Mouse (Mus musculus) embryo, embryonic 10.5 days (tissue): ENCODE data around the gene Lars2.
"Not testable (repeated sequence)": the region's sequence is repeated elsewhere in the genome, so short reads cannot be mapped to it uniquely, and the experiment has no call there.

Experiments
- DNase-seq: peaks from one replicate; pipeline ENCODE4 v3.0.0-alpha.2; 2015; ENCODE audit warnings: low spot score

The Lars2 gene

DNA sequence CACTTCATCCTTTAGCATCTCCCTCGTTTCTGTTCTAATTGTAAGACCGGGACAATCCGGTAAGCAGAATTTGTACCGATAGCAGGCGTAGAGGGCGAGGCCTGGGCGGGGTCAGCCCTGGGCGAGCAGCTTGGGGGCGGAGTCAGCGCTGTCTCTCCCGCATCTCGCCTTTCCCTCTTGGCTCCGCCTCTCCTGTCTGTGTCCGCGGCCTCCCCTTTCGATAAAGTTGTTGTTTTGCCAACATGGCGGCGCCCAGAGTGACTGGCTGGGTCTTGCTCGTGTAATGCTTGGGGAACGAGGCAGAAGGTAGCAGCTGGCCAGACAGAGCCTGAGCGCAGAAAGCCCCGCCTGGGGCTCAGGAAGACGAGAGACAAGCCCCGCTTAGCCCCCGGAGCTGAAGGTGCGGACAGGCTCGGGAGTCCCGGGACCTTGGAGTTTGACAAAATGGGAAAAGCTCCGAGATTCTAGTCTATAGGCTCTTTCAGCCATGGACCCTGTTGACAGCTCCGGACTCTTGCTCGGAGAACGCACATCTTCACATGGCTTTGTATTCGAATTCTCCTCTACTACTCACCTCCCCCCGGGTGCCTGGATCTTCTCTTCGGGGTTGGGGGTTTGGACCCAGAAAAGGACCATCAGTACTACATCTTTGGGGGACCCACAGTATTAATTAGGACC lies at the start of gene Lars2:
Lars2 (plus strand) TSS at position 220 of the 678 bp plus-strand sequence.
- DNase-seq = peak; percentile 97

DNA sequence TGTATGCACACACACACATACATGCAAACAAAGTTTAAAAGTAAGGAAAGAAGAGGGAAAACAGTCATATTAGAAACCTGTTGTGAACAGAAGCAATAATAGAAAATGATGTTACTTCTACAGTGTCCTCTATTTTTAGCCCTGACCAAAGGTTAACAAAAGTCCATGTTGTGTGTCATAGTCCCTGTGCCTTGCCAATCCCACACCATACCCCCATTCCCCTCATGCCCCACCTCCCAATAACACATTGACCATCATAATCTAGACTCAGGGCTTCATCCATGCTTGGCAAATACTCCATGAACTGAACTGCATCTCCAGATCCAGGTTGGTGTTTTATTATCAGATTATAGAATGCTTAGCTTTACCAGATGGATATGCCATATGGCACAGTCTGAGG lies 40.6 kb upstream of the Lars2 start:
- no peak for DNase-seq

DNA sequence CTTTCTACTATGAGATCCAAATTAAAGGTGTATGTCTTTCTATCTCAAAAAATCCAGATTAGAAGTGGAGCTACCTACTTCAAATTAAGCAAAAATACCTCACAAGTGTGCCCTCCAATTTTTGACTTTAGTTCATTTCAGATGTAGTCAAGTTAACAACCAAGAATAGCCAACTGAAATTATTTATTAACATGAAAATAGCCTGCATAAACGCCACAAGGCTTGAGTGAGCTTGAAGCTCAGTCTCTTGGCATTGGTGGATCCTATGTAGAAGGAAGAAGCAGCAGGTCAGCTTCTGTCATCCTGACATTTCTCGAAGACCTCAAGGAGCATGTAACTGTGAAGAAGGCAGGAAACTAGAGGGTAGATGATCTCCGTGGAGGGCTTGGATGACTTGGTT lies 38.4 kb upstream of the Lars2 start:
- no peak for DNase-seq

DNA sequence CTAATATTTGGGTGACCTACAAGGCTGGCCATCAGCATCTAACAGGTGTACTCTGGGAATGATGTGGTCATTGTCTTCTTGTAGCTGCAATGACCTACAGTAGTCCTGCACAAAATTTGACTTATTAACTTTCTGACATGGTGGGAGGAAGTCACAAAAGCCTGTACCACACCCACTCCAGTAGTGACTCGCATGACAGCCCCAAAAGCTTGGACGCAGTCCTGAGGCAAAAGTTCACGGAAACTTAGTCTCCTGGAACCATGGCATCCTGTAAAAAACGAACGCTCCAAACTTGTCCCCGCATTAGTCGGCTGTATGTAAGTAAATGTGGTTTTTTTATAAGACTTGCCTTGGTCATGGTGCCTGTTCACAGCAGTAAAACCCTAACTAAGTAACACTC lies 36.9 kb upstream of the Lars2 start:
- no peak for DNase-seq

DNA sequence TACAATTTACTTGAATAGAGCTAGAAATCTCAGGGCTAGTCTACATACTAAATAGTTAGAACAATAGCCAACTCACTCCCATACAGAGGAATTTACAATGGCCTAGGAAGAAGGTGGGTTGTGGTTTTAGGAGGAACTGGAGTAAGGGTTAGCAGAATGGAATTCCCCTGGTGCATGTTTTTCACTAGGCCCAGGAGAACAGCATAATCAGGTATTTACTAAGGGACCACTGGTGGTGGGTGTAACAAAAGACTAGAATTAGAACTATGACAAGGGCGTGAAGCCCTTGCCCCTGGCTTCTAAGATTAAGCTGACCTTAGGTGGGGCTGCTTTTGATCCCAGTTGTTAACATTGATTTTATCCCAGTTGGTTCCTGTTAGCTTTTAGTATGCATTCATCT lies 36.5 kb upstream of the Lars2 start:
- DNase-seq = not testable (repeated sequence)

DNA sequence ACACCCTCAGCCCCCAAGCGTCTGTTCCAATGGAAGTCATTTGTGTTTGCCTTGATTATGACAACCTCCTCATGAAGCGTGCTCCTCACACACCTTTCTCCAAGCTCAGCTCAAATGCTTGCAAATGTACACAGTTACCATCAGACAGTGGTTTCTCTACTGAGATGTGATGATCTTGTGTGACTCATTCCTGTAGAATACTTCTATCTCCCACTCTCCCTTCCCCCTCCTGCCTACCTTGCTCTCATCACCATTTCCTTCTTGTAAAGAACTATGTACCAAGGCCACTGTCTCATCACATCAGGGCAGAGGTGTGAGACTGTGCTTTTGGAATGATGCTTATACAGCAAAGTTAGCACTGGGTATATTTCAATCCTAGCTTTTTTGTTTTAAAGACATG lies 33.2 kb upstream of the Lars2 start:
- no peak for DNase-seq

DNA sequence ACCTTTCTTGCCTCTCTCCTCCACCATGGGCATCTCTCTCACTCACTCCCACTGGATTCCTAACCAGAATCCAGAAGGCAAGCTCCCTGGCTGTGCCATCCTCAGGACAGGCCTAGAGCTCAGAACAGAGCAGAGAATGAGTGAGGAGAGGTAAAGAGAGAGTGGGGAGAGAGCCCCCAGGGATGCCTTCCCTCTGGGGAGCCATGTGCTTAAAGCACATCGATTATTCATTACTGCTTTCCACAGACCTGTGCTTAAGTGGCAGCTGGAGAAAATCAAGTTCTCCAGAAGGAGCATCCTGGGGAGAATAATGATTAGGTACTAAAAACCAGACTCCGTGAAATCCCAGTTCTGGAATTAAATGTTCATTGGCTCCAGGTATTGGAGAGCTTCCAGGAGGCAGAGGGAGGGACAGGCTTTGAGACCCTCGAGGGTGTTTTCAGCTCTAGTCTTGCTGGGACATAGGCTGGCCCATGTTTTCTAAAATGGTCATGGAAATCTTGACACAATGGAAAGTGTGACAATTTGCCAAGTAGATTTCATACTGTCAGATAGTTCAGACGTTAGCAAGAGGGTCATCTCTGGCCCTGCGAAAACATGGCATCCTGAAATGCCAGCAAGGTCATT lies 31.6 kb upstream of the Lars2 start:
- no peak for DNase-seq

DNA sequence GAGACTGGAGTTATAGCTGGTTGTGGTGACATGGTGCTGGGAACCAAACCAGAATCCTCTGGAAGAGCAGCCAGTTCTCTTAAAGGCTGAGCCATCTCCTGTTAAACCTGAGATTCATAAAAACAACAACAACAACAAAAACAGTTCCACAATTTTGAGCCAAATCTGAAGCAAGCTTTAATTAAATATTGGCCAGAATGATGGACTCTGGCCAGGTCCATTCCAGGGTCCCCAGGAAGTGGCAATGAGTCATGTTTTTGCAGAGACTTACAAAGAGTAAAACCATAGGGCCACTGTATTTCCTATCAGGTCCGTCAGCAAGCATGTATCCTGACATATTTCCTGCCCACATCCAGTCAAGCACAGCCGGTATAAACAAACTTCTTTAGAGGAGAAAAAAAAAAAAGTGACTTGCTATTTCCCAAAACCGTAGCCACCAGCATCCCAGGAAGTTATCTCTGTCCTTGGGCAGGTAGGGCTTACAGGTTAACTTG lies 27.0 kb upstream of the Lars2 start:
- DNase-seq = no peak

DNA sequence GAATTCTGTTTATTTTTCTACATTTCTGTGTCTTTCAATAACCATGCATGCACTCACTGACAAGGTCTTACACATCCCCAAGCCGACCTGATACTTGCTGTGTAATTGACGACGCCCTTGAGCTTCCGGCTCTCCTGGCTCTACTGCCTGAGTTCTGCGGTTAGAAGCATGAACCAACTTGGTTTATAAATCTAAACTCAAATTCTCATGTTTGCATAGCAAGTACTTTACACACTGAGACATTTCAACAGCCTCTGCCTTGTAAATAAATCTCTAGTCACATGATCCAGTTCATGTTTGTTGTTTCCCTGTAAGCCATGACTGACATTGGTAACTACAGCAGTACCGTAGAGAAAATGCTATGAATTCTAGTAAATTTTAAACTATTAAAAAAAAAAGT lies 25.5 kb upstream of the Lars2 start:
- no peak for DNase-seq

DNA sequence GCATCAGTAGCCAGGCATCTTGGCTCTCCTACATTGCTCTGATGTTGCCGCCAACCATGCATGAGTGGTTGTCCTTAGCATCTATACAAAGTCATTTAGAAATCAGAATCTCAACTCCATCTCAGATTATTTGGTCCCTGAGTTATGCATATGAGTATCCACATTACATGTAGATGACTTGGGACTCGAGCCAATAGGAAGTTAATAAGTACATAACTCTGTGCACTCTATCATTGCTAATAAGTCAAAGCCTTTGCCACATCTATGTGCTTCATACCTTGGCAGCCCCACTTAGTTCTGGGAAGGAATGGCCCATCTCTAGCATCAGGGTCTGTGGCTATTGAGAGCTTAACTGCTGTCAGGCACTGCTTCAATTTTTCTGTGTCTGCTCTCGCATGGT lies 23.7 kb upstream of the Lars2 start:
- DNase-seq = no peak

DNA sequence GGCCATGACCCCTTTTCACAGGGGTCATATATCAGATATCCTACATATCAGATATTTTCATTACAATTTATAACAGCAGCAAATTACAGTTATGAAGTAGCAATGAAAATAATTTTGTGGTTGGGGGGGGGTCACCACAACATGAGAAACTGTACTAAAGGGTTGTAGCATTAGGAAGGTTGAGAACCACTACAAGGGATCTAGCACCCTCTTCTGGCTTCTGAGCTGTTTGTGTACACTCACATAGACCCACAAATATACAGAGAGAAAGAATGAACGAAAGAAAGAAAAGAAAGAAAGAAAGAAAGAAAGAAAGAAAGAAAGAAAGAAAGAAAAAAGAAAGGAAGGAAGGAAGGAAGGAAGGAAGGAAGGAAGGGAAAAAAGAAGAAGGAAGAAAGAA lies 17.4 kb upstream of the Lars2 start:
- not testable (repeated sequence) for DNase-seq

DNA sequence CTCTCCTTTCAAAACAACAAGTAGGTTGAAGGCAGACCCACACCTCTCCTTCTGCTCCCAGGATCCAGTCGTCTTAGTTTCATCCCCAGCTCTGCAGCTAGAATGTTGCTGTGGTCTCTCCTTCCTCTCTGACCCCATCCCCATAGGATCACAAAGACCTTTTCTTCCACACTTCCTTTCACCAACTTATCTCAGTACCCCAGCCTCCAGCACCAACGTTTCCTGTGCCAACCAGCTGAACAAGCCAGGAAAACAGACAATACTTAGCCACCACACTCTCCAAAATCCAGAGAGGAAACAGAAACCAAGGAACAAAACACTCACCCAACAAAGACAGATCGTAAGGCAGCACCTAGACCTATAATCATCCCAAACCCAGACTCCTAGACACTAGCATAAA lies 6.7 kb upstream of the Lars2 start:
- DNase-seq = no peak

DNA sequence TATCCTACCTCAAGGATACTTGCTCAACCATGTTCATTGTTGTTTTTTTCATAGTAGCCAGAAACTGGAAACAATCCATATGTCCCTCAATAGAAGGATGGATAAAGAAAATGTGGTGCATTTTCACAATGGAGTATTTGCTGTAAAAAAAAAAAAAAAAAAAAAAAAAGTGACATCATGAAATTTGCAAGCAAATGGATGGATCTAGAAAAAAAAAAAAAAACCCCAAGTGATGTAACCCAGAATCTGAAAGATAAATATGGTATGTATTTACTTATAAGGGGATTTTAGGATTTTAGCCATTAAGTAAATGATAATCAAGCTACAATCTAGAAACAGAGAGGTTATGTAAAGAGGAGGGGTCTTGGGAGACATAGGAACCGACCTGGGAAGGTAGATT lies 1.4 kb upstream of the Lars2 start:
- DNase-seq = no peak

DNA sequence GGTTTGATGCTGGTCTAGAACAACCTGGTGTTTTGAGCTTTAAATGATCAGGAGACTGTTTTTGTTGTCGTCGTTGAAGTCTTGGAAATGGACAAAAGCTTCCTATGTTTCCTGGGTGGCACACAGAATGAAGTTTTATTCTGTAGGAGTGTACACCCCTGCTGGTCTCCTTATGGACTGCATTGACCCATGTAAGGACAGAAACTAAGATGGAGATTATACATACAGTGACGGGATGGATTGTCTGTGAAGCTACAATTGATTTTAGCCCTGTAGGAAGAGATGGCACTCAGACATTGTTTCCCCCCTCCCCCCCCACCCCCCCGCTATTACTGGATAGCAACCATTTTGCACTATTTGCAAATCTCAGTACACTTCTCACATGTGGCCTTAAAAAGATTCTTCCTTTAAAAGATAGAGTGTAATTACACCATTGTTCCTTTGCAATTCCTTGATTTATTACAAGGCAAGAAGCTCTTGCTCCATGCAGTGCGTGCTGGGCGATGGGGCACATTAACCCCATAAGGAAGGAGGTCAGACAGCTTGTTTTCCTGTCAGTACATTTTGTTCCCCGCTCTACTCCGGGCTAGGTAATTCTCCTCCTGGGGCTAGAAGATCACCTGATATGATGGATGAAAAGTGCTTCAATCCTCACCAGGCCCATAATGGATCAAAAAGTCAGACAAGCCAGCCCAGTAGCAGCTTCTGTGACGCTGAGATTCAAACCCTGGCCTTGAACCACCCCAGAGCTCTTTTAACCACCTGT lies 602 bp upstream of the Lars2 start:
- DNase-seq = peak; percentile 24

DNA sequence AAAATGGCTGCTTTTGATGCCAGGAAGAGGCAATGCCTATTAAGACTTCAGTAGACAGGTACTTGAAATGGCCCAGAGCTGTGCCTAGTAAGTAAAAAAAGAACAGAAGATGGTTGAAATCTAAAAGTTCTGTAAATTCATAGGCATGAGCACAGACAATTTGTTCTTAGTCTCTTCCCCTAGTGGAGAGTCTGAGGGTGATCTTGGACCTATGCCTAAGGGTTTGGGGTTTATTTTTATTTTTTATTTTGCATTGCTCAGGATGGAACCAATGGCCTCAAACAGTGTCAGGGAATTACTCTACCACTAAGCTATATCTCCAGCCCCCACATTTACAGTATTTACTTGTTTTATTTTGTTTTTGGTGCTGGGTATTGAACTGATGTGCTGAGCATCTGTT lies 909 bp downstream of the Lars2 start:
- no peak for DNase-seq

DNA sequence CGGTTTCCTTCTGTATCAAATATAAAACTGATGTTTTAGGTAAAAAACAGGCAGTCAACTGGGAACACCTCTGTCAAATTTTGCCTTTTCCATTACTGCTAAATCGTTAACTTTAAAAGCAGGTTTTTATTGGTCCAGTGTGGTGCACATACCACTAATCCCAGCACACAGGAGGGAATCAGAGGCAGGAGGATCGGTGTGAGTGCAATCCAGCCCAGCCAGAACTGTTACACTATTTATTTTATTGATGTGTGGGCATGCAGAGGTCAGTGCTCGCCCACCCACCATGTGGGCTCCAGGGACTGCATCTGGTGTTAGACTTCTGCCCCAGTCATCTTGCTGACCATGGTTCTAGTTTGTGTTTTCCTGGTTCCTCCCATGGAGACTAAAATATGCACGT lies 15.7 kb downstream of the Lars2 start:
- no peak for DNase-seq

DNA sequence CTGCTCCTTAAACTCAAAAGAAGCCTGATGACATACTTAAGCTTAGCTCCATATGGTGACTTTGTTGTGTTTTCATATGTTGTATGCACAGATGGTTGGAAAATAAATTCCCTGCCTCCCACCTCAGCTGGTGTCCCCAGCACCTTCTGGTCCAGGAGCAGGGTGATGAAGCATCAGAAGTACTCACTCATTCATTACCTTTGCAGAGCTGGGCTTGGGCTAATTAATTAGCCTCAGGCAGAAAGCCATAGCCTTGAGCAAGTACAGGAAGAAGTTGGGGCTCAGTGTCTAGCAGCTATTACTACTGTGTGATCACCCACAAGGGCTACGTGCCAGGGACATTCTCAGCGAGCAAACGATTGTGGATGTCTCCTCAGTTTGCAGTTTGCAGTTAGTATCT lies 18.0 kb downstream of the Lars2 start:
- DNase-seq = no peak

DNA sequence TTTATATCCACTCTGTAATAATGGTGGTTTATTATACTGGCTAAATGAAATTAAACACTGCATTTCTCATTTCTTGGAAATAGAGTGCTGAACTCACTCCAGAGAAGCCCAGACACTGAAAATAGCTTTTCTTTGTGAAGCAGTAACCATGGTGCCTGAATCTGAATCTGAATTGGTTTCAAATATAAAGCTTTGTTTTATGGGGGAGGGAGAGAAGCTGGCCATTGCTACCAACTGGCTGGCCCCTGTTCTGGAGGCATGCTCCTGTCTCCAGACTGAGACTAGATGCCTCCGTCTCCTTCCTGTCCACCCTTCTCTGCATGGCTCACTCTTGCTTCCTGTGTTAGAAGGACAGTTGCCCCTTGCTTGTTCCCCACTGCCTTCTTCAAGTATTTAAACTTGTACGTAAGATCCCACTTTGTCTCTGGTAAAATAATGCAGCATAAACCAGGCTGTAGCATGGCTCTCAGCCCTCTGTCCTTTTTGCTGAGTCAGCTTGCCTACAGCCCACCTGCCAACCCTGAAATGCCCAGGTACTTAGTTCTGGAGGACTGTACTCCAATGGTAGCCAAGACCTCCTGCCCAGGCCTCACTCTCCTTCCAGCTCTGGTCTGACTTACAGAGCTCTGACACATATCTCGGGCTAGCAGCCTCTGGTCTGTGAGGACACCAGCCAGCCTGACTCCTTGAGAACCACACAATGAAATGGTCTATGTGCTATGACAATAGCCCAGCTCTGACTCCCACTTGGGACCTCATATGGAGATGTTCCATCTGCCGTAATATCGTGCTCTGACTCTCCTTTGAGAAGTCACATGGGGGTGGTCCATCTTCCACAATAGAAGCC lies 18.8 kb downstream of the Lars2 start:
- DNase-seq = peak; percentile 13

DNA sequence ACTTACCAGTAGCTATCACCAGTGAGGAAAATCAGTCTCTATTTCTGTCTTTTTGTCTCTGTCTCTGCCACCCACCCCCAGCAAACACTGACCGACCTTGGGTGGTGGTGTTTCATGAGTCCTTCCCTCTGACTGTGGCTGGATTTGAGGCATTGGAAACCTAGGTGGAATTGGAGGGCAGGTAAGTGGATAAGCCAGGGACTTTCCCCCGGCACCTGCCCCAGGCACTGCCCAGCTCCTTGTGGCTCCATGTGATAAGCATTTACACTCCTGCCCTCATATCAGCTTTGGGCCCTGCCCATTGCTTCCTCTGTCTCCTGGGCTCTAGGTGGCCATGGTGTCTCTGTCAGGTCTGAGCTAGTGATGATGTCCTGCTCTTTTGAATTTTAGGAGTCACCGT lies 19.6 kb downstream of the Lars2 start:
- no peak for DNase-seq

DNA sequence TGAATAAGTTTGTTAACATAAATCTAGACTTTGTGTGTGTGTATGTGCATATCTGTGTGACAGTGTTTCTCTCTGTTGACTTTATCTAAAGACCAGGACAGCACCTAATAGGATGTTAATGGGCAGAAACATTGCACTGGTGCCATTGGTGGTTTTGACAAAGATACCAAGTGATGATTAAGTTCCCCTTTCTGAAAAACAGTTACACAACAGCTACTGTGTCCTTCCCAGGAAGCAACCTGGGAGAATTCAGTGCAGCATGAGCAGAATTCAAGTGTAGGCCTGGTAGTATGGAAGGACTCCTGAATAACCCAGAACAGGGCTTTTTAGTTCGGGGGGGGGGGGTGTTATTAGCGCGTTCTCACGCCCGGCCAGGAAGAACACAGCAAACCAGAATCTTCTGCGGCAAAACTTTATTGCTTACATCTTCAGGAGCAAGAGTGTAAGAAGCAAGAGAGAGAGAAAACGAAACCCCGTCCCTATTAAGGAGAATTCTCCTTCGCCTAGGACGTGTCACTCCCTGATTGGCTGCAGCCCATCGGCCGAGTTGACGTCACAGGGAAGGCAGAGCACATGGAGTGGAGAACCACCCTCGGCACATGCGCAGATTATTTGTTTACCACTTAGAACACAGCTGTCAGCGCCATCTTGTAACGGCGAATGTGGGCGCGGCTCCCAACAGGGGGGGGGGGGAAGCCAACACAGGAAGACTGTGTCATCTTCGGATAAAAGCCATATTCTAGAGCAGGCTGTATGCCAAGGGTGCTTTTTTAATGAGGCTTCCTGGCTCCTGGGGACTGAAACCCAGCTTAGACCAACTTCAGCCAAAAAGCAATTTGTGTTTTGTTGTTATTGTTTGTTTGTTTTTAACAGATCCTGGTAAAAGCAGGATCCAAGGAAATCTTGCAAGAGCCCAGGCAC lies 21.6 kb downstream of the Lars2 start:
- DNase-seq = not testable (repeated sequence)
